Mouse (Mus musculus): ENCODE measurements around the gene Cutc.

Cutc gene

GRCm38 (mm10) chr19:43752489-43753225 is at the start of gene Cutc, which contains the start of gene Cox15:
Gene Cutc, plus strand, starts transcription at chr19:43752996.
Gene Cox15, minus strand, starts transcription at chr19:43753000.
- peak; percentile 89 to 95 for DNase-seq (ENCODE audit: low spot score in 2 of 2)

GRCm38 (mm10) chr19:43704211-43704610 is 48.6 kb upstream of the Cutc start:
- DNase-seq (ENCODE audit: low spot score in 2 of 2), result no peak

GRCm38 (mm10) chr19:43704787-43705497 is 47.9 kb upstream of the Cutc start:
- no peak for DNase-seq (ENCODE audit: low spot score in 2 of 2)

- DNase-seq (ENCODE audit: low spot score in 2 of 2), result no peak
These were observed 44.6 kb upstream of the Cutc start for GRCm38 (mm10) chr19:43708206-43708605.

- no peak for DNase-seq (ENCODE audit: low spot score in 2 of 2)
These were observed 43.5 kb upstream of the Cutc start for GRCm38 (mm10) chr19:43709317-43709716.

- DNase-seq (ENCODE audit: low spot score in 2 of 2), result no peak
These were observed 41.5 kb upstream of the Cutc start for GRCm38 (mm10) chr19:43711159-43711916.

GRCm38 (mm10) chr19:43711971-43712370 is 40.8 kb upstream of the Cutc start:
- DNase-seq (ENCODE audit: low spot score in 2 of 2), result no peak

- DNase-seq (ENCODE audit: low spot score in 2 of 2), result no peak
These were observed 32.7 kb upstream of the Cutc start for GRCm38 (mm10) chr19:43720061-43720460.

- DNase-seq (ENCODE audit: low spot score in 2 of 2), result no peak
These were observed 29.9 kb upstream of the Cutc start for GRCm38 (mm10) chr19:43722891-43723290.

GRCm38 (mm10) chr19:43723501-43723900 is 29.3 kb upstream of the Cutc start:
- DNase-seq (ENCODE audit: low spot score in 2 of 2), result no peak

- DNase-seq (ENCODE audit: low spot score in 2 of 2), result no peak
These were observed 28.6 kb upstream of the Cutc start for GRCm38 (mm10) chr19:43724194-43724593.

GRCm38 (mm10) chr19:43724821-43725220 is 28.0 kb upstream of the Cutc start:
- no peak for DNase-seq (ENCODE audit: low spot score in 2 of 2)

GRCm38 (mm10) chr19:43726510-43727146 is 26.2 kb upstream of the Cutc start:
- no peak for DNase-seq (ENCODE audit: low spot score in 2 of 2)

GRCm38 (mm10) chr19:43729296-43730036 is 23.3 kb upstream of the Cutc start:
- no peak for DNase-seq (ENCODE audit: low spot score in 2 of 2)

- no peak for DNase-seq (ENCODE audit: low spot score in 2 of 2)
These were observed 22.8 kb upstream of the Cutc start for GRCm38 (mm10) chr19:43730037-43730428.

GRCm38 (mm10) chr19:43731157-43731556 is 21.6 kb upstream of the Cutc start:
- no peak for DNase-seq (ENCODE audit: low spot score in 2 of 2)

GRCm38 (mm10) chr19:43738409-43738808 is 14.4 kb upstream of the Cutc start:
- no peak for DNase-seq (ENCODE audit: low spot score in 2 of 2)

GRCm38 (mm10) chr19:43743401-43743800 is 9.4 kb upstream of the Cutc start:
- no peak for DNase-seq (ENCODE audit: low spot score in 2 of 2)

GRCm38 (mm10) chr19:43745740-43746139 is 7.1 kb upstream of the Cutc start:
- DNase-seq (ENCODE audit: low spot score in 2 of 2), result no peak

- DNase-seq (ENCODE audit: low spot score in 2 of 2), result no peak
These were observed 4.9 kb upstream of the Cutc start for GRCm38 (mm10) chr19:43747877-43748276.

- no peak for DNase-seq (ENCODE audit: low spot score in 2 of 2)
These were observed 2.8 kb upstream of the Cutc start for GRCm38 (mm10) chr19:43750008-43750407.

Data from frontal cortex, postnatal 14 days (tissue).